Mouse (Mus musculus) adrenal gland, adult (tissue): Measurements from ENCODE around the gene Krtcap2.
"Not testable (repeated sequence)": the region's sequence is repeated elsewhere in the genome, so short reads cannot be mapped to it uniquely, and the experiment has no call there.

Source experiments
- DNase-seq, 2 experiments: peaks; one replicate each; pipeline ENCODE4 v3.0.0; 2022 to 2023; ENCODE audit warnings: low spot score in 1 of 2; ENCODE audit not compliant: inconsistent age in 2 of 2

Gene Krtcap2

GRCm38 (mm10) chr3:89245688-89246171 lies at the start of gene Krtcap2:
Gene Krtcap2 (plus strand): TSS chr3:89245966.
- peak in 1 of 2 experiments; percentile 38 for DNase-seq

- peak; percentile 90 to 96 for DNase-seq
Measured at GRCm38 (mm10) chr3:89195979-89196877, 49.5 kb upstream of the Krtcap2 start.

GRCm38 (mm10) chr3:89199839-89200238 lies 45.9 kb upstream of the Krtcap2 start:
- DNase-seq, result no peak

GRCm38 (mm10) chr3:89202253-89203141 lies 43.3 kb upstream of the Krtcap2 start, which contains the start of gene Gba:
Gene Gba (plus strand): TSS chr3:89202928.
- peak; percentile 87 to 97 for DNase-seq

DNA sequence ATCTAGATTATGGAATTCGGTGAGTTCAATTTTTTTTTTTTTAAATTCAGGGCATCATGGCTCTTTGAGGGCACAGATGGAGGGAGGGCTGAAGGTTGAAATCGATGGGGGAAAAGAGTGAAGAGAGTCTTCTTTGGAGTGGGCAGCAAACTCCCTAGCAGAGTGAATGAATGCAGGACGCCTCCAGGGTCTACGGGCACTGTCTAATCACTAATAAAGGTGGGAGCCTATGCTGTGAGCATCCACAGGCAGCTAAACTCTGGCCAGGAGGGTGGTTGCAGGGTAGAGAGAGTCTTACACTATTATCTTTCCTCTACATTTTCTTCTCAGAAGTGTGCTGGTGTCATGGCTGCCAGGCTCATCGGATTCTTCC lies 42.6 kb upstream of the Krtcap2 start:
- no peak for DNase-seq

DNA sequence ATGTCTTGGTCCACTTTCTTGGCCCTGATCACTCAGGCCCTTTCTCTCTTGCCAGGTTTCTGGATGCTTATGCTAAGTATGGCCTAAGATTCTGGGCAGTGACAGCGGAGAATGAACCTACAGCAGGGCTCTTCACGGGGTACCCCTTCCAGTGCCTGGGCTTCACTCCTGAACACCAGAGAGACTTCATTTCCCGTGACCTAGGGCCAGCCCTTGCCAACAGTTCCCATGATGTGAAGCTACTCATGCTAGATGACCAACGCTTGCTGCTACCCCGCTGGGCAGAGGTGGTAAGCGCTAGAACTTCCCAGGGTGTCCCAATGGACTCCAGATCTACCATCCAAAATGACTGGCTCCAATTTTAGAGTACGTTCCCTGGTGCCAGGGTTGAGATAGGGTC lies 39.7 kb upstream of the Krtcap2 start:
- no peak for DNase-seq

GRCm38 (mm10) chr3:89206695-89207094 lies 39.1 kb upstream of the Krtcap2 start:
- DNase-seq, result no peak

DNA sequence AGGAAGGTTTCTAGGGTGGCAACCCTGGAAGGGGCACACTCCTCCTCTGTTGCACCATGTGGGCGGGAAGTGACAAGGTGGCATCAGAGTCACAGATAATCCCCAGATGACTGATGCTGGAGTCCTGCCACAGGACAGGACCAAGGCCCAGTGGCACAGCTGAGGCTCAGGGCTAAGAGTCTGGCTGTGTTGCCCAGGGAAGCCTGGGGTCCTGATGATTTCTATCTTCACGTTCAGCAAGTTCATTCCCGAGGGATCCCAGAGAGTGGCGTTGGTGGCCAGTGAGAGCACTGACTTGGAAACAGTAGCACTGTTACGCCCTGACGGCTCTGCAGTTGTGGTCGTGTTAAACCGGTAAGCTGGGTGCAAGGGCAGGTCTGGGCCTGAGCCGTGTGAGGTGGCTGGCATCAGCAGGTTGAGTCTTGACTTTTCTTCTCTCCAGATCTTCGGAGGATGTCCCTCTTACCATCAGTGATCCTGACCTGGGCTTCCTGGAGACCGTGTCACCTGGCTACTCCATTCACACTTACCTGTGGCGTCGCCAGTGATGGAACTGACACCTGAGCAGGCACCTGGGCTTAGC lies 37.6 kb upstream of the Krtcap2 start:
- DNase-seq, result no peak

DNA sequence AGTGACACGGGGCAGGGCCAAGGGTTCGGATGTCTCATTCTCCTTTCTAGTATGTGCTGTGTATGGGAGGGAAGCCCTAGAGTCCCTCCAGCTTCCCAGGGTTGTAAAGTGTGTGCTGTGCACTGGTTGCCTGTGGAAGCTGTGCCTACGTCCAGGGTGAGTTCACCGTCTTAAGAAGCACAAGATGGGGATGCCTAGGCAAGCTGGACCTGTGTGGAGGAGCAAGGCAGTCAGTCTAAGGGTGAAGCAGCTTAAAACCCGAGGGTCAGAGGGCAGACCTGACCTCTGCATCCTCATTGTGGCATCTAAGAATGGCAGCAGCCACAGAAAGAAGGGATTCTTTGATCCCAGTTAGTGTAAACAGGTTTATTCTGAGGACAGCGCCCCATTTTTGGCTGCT lies 37.0 kb upstream of the Krtcap2 start:
- no peak for DNase-seq

DNA sequence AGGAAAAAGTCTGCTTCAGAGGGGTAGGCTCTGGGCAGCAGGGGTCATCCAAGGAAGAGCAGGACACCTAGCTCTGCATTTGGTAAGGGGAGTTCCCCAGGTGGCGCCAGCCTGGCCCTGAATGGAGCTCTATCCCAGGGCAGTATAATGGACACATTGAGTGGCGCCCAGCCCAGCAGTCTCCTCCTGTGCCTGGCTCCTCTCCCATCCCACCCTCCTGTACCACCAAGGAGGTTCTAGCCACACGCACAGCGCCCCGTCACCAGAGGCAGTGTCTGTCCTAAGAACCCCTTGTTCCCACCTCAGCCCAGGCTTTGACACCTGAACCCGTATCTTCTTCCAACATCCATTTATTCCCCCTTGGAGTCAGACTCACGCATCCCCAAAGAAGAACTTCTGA lies 36.0 kb upstream of the Krtcap2 start:
- no peak for DNase-seq

- no peak for DNase-seq
Measured at GRCm38 (mm10) chr3:89210162-89210561, 35.6 kb upstream of the Krtcap2 start.

DNA sequence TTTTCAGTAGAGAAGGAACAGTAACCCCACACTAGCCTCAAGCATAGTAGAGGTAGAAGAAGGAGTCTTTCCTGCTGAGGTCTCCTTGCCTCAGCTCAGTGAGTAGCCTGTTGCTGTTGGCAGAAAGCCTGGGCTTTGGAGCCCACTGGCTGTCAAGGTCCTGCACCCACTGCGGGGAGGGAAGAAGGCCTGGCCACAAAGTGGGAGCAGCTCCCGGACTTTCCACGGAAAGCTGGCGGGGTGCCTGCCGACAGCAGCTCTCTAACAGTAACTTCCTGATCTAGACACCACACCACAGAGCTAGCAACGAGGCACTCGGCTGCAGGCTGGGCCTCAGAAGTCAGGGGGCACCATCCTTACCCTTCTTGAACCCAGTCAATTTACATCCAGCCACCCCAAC lies 35.0 kb upstream of the Krtcap2 start:
- DNase-seq, result no peak

DNA sequence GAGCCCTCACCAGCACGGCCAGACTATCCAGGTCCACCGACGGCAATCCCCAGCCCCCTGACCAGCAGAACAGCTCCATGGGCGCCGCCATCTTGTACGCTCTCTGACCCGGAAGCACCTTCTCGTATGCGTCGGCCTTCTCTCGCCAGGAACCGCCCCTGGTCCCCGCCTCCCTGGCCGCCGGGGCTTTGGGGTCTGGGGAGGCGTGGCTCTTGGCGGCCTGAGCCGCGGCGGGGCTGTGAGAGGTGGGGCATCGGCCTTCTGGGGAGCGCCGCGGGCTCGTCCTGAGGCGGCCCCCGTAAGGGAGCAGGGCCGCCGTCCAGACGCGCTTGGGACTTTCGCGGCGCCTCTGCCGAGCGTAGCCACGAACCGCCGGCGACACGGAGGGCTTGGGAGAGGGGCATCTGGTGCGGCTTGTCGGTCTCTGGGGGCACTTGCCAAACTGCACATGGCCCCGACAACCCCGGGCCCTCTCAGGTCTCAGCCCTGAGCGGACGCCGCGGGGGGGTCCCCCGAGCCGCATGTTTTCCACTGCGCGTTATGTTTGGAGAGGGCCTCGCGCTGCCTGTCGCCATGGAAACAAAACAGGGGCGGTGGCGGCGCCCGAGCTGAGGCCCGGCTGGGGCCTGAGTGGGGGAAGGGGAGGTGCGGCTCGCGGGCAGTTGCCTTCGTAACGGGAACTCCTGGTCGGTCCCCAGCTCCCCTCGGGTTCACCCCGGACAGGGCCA lies 31.8 kb upstream of the Krtcap2 start:
- DNase-seq, result peak; percentile 94 to 97

- DNase-seq, result no peak
Measured at GRCm38 (mm10) chr3:89214681-89215411, 30.9 kb upstream of the Krtcap2 start, which contains the start of gene Thbs3. Gene Thbs3 (plus strand): TSS chr3:89215180.

- peak; percentile 77 to 93 for DNase-seq
Measured at GRCm38 (mm10) chr3:89215853-89216252, 29.9 kb upstream of the Krtcap2 start.

DNA sequence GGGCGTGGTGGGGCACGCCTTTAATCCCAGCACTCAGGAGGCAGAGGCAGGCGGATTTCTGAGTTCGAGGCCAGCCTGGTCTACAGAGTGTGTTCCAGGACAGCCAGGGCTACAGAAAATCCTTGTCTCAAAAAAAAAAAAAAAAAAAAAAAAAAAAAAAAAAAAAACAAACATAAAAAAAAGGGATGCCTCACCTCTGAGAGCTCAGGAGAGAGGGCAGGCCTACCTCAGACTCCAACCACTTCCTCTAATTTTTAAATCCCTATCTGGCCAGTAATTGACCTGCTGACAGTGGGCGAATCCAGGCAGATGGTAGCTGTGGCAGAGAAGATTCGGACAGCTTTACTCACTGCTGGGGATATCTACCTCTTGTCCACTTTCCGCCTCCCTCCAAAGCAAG lies 29.4 kb upstream of the Krtcap2 start:
- DNase-seq, result not testable (repeated sequence)

- DNase-seq, result no peak
Measured at GRCm38 (mm10) chr3:89218271-89218670, 27.5 kb upstream of the Krtcap2 start.

DNA sequence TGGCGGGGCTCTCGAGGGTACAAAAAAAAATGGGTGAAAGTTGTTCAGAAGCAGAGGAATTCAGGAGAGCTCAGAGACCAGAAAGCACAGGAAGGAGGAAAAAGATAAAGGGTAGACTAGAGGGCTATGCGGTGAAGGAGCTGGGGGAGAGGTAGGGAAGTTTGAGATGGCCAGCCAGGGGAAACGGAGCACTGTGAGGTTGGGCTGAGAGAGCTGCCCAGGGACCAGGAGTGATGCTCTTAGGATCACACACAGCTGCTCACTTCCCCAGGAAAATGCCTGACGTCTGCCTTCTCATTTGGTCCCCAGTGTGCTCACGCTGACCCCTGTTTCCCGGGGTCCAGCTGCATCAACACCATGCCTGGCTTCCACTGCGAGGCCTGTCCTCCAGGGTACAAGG lies 26.2 kb upstream of the Krtcap2 start:
- no peak for DNase-seq

GRCm38 (mm10) chr3:89221167-89221566 lies 24.6 kb upstream of the Krtcap2 start:
- no peak for DNase-seq

DNA sequence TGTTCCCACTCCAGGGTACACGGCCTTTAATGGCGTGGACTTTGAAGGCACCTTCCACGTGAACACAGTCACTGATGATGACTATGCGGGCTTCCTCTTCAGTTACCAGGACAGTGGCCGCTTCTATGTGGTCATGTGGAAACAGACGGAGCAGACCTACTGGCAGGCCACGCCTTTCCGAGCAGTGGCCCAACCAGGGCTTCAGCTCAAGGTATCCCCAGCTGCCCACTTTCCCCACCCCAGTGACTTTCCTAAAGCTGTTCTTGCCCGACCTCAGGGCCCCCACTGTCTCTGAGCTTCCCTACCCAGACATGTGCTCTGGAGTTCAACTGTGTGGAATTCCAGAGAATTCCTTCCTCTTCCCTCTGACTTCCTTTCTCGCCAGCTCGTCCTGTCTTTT lies 21.0 kb upstream of the Krtcap2 start:
- no peak for DNase-seq
